Mouse (Mus musculus): ENCODE measurements around the gene Nmu. TPM values are rescaled to one million over a fixed set of nuclear protein-coding genes. Genes with fewer than 3 reads are reported as not detected.

The Nmu gene
- total and polyA plus RNA-seq, 3 experiments = not detected

DNA sequence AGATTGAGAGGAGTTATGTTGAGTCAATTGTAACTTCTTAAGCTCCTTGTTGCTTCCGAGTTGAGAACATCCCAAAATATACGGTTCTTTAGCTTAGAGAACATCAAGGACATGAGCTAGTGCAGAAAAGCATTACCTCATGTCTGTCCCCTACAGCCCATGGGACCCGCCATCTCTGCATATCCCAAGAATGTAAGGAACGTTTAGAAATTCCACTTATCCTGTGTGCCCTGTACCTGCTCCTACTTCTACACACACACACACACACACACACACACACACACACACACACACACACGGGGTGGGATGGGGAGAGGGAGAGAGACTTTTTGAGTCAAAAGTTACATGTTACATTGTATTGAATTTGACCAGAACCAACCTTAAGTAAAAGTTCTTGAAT, 12.1 kb downstream of the Nmu start:
- no peak for TF ChIP-seq MAFK (IDR thresholded peaks at IDR 0.05; ENCODE audit: insufficient replicate concordance, low read length)
- TF ChIP-seq ETS1 (conservative IDR thresholded peaks at IDR 0.05; ENCODE audit: low read depth, low read length) = no peak
- no peak for TF ChIP-seq MXI1 (IDR thresholded peaks at IDR 0.05; ENCODE audit: low read depth, low read length)
- no peak for TF ChIP-seq NRF1 (IDR thresholded peaks at IDR 0.05; ENCODE audit: low read depth, low read length)
- no peak for TF ChIP-seq GABPA (IDR thresholded peaks at IDR 0.05; ENCODE audit: insufficient replicate concordance, low read depth, low read length)
- TF ChIP-seq USF2 (conservative IDR thresholded peaks at IDR 0.05; ENCODE audit: low read depth, low read length) = no peak
- no peak for TF ChIP-seq ZC3H11A (IDR thresholded peaks at IDR 0.05; ENCODE audit: low read depth, low read length)
- no peak for TF ChIP-seq CHD2 (IDR thresholded peaks at IDR 0.05; ENCODE audit: low read length)
- no peak for TF ChIP-seq UBTF (IDR thresholded peaks at IDR 0.05; ENCODE audit: low read depth, low read length)
- TF ChIP-seq PAX5 (IDR thresholded peaks at IDR 0.05; ENCODE audit: low read length) = no peak
- in situ Hi-C loops (cut with MboI; ENCODE audit: low pct_ligation_motif_present, low pct_unique_long_range_greater_than_20kb, low sequenced_read_pairs) = no loop called here
- dilution Hi-C loops (cut with MboI; ENCODE audit: extremely low pct_ligation_motif_present, extremely low pct_unique_long_range_greater_than_20kb, low sequenced_read_pairs) = no loop called here

GRCm38 (mm10) chr5:76346137-76346536, 17.5 kb downstream of the Nmu start:
- Histone ChIP-seq H3K36me3 (replicated peaks in 1 of 2; ENCODE audit: control insufficient read depth in 1 of 2, insufficient read depth in 1 of 2, low read length in 1 of 2) (no peaks in the 10 kb centered on the region), H3K27ac (ENCODE audit: insufficient read depth, low read depth) (no peak overlapping the region), H3K27me3 (replicated peaks) (no peaks in the 10 kb centered on the region), H3K9ac (ENCODE audit: insufficient read depth, low read depth) (no peak overlapping the region), H3K4me1 (ENCODE audit: control insufficient read depth in 1 of 2, insufficient read depth in 2 of 2) (no peaks in the 10 kb centered on the region), H3K4me2 (ENCODE audit: insufficient read depth, low read depth, poor library complexity, severe bottlenecking) (no peak overlapping the region), H3K4me3 (replicated peaks in 1 of 3; ENCODE audit: low read depth in 2 of 3, low read length in 2 of 3, poor library complexity in 1 of 3) (no peak overlapping the region), H3K9me3 (replicated peaks; ENCODE audit: low read length) (no peaks in the 10 kb centered on the region), H3K79me2 (replicated peaks; ENCODE audit: control insufficient read depth, extremely low read depth, insufficient read depth, poor library complexity, severe bottlenecking) (no peaks in the 10 kb centered on the region)
- dilution Hi-C loops (cut with MboI; ENCODE audit: extremely low pct_ligation_motif_present, extremely low pct_unique_long_range_greater_than_20kb, low sequenced_read_pairs) (no loop called here), in situ Hi-C loops (cut with MboI; ENCODE audit: low pct_ligation_motif_present, low pct_unique_long_range_greater_than_20kb, low sequenced_read_pairs) (no loop called here)
- DNase-seq (ENCODE audit: extremely low read depth) = no peak
- TF ChIP-seq HCFC1 (IDR thresholded peaks at IDR 0.05; ENCODE audit: low read depth, low read length) = no peak
- TF ChIP-seq EP300 (IDR thresholded peaks at IDR 0.05; ENCODE audit: low read length) = no peak
- TF ChIP-seq POLR2A (IDR thresholded peaks at IDR 0.05; ENCODE audit: low read depth, low read length) = no peak
- TF ChIP-seq NELFE (IDR thresholded peaks at IDR 0.05; ENCODE audit: low read depth, low read length) = no peak
- no peak for TF ChIP-seq POLR2AphosphoS2 (IDR thresholded peaks at IDR 0.05; ENCODE audit: low read depth, low read length)
- TF ChIP-seq IRF4 (IDR thresholded peaks at IDR 0.05; ENCODE audit: low read depth, low read length) = no peak
- TF ChIP-seq RCOR1 (conservative IDR thresholded peaks at IDR 0.05; ENCODE audit: low read depth, low read length) = no peak
- TF ChIP-seq NRF1 (IDR thresholded peaks at IDR 0.05; ENCODE audit: low read depth, low read length) = no peak
- TF ChIP-seq MYC (IDR thresholded peaks at IDR 0.05; ENCODE audit: low read depth, low read length) = no peak
- no peak for TF ChIP-seq ZC3H11A (IDR thresholded peaks at IDR 0.05; ENCODE audit: low read depth, low read length)
- no peak for TF ChIP-seq MAZ (IDR thresholded peaks at IDR 0.05; ENCODE audit: low read depth, low read length)
- no peak for TF ChIP-seq CHD1 (IDR thresholded peaks at IDR 0.05; ENCODE audit: low read depth, low read length)
- no peak for TF ChIP-seq CHD2 (IDR thresholded peaks at IDR 0.05; ENCODE audit: low read length)
- no peak for TF ChIP-seq JUND (conservative IDR thresholded peaks at IDR 0.05; ENCODE audit: low read depth, low read length)
- no peak for TF ChIP-seq TCF12 (IDR thresholded peaks at IDR 0.05; ENCODE audit: low read depth, low read length)
- TF ChIP-seq JUN (IDR thresholded peaks at IDR 0.05; ENCODE audit: insufficient read depth, low read depth, low read length) = no peak

More for the DNA sequence above, 12.1 kb downstream of the Nmu start:
- Histone ChIP-seq H3K36me3 (replicated peaks in 1 of 2; ENCODE audit: control insufficient read depth in 1 of 2, insufficient read depth in 1 of 2, low read length in 1 of 2) (no peaks in the 10 kb centered on the region), H3K4me3 (replicated peaks in 1 of 3; ENCODE audit: low read depth in 2 of 3, low read length in 2 of 3, poor library complexity in 1 of 3) (no peak overlapping the region), H3K27me3 (replicated peaks) (no peaks in the 10 kb centered on the region), H3K4me1 (ENCODE audit: control insufficient read depth in 1 of 2, insufficient read depth in 2 of 2) (no peaks in the 10 kb centered on the region), H3K4me2 (ENCODE audit: insufficient read depth, low read depth, poor library complexity, severe bottlenecking) (no peak overlapping the region), H3K27ac (ENCODE audit: insufficient read depth, low read depth) (no peak overlapping the region), H3K9ac (ENCODE audit: insufficient read depth, low read depth) (no peak overlapping the region), H3K79me2 (replicated peaks; ENCODE audit: control insufficient read depth, extremely low read depth, insufficient read depth, poor library complexity, severe bottlenecking) (no peaks in the 10 kb centered on the region), H3K9me3 (replicated peaks; ENCODE audit: low read length) (no peaks in the 10 kb centered on the region)
- no peak for DNase-seq (ENCODE audit: extremely low read depth)

All from CH12.LX (cell line).